Mouse (Mus musculus) midbrain, embryonic 11.5 days (tissue): ENCODE measurements around the gene Pnliprp2. TPM values are rescaled to one million over a fixed set of nuclear protein-coding genes. Genes with fewer than 3 reads are reported as not detected.

ENCODE experiments used
- ATAC-seq: fragments of 200-750 bp; cut with Nextera tagmentation; 2 replicates; pipeline ENCODE4 v1.8.0; 2017; ENCODE audit warnings: moderate TSS enrichment, moderate library complexity; ENCODE audit not compliant: low FRiP score
- DNase-seq: peaks from one replicate; pipeline ENCODE4 v3.0.0; 2015; ENCODE audit warnings: low spot score; ENCODE audit errors: missing footprints
- H3K27ac ChIP-seq: fragments of 300-500 bp; sonication (generic); 2 replicates; pipeline ENCODE4 v1.5.1; 2014; ENCODE audit warnings: low read depth, low read length
- H3K27me3 ChIP-seq: fragments of 300-500 bp; sonication (generic); 2 replicates; pipeline ENCODE4 v1.6.1; 2014; ENCODE audit warnings: mild to moderate bottlenecking, low read length, moderate library complexity, mixed read lengths; ENCODE audit not compliant: control insufficient read depth, insufficient read depth
- H3K36me3 ChIP-seq: fragments of 300-500 bp; sonication (generic); 2 replicates; pipeline ENCODE4 v1.6.1; 2014; ENCODE audit warnings: mild to moderate bottlenecking, low read length, moderate library complexity, mixed read lengths; ENCODE audit not compliant: control insufficient read depth, insufficient read depth
- H3K4me1 ChIP-seq: fragments of 300-500 bp; sonication (generic); 2 replicates; pipeline ENCODE4 v1.6.1; 2014; ENCODE audit warnings: low read length; ENCODE audit not compliant: control insufficient read depth, insufficient read depth
- H3K4me2 ChIP-seq: fragments of 300-500 bp; sonication (generic); 2 replicates; pipeline ENCODE4 v1.6.1; 2014; ENCODE audit warnings: mild to moderate bottlenecking, moderate library complexity
- H3K4me3 ChIP-seq: fragments of 300-500 bp; sonication (generic); 2 replicates; pipeline ENCODE4 v1.5.1; 2014; ENCODE audit warnings: low read depth, low read length
- H3K9ac ChIP-seq: fragments of 300-500 bp; sonication (generic); 2 replicates; pipeline ENCODE4 v1.6.1; 2014; ENCODE audit warnings: low read length
- H3K9me3 ChIP-seq: fragments of 300-500 bp; sonication (generic); 2 replicates; pipeline ENCODE4 v1.6.1; 2016; ENCODE audit warnings: low read length; ENCODE audit not compliant: control insufficient read depth
- WGBS: fragments of 180-500 bp; shearing (Covaris S2); extraction: QIAGEN DNeasy Blood & Tissue Kit; methylation state at CpG from one replicate; pipeline ENCODE4 v1.1.7; 2014; 5-methylcytosine and 5-hydroxymethylcytosine counted together
- polyA plus RNA-seq: library from polyadenylated mRNA; unstranded; fragments of >200 nt; fragmentation: Nextera tagmentation; extraction: Ambion mirVana; gene quantifications from 2 replicates; pipeline ENCODE4 v1.2.1, GENCODE M21; 2014

Gene Pnliprp2
- polyA plus RNA-seq, 1 experiment from 2014 or later, result not detected

GRCm38 (mm10) chr19:58810536-58810935, 51.0 kb downstream of the Pnliprp2 start:
- Histone ChIP-seq H3K36me3 (no peaks in the 10 kb centered on the region), H3K4me1 (no peaks in the 10 kb centered on the region; the same call in 1 of the 2 replicates), H3K27ac (no peak overlapping the region), H3K4me3 (no peak overlapping the region), H3K9me3 (no peaks in the 10 kb centered on the region), H3K4me2 (no peak overlapping the region), H3K9ac (no peak overlapping the region), H3K27me3 (no peaks in the 10 kb centered on the region)
- 71% methylated on average over 5 of the region's 5 CpGs for WGBS
- DNase-seq, result no peak
- no peak for ATAC-seq

- Histone ChIP-seq H3K4me3 (no peak overlapping the region), H3K9ac (no peak overlapping the region), H3K27me3 (no peaks in the 10 kb centered on the region), H3K4me1 (no peaks in the 10 kb centered on the region), H3K27ac (no peak overlapping the region), H3K9me3 (no peaks in the 10 kb centered on the region), H3K36me3 (no peaks in the 10 kb centered on the region), H3K4me2 (no peak overlapping the region)
- DNase-seq, result no peak
- no peak for ATAC-seq
- 88% methylated on average over 13 of the region's 13 CpGs for WGBS
These were observed 55.8 kb downstream of the Pnliprp2 start for GRCm38 (mm10) chr19:58815179-58815922.

- no peak overlapping the region for H3K27ac ChIP-seq
- 85% methylated on average over 17 of the region's 17 CpGs for WGBS
- no peaks in the 10 kb centered on the region for H3K27me3 ChIP-seq
- no peaks in the 10 kb centered on the region for H3K9me3 ChIP-seq
- no peaks in the 10 kb centered on the region for H3K4me1 ChIP-seq
- DNase-seq, result no peak
- H3K36me3 ChIP-seq, result no peaks in the 10 kb centered on the region
- no peak for ATAC-seq
- no peak overlapping the region for H3K4me2 ChIP-seq
- no peak overlapping the region for H3K4me3 ChIP-seq
- H3K9ac ChIP-seq, result no peak overlapping the region
These were observed 57.0 kb downstream of the Pnliprp2 start for GRCm38 (mm10) chr19:58816453-58817041.

GRCm38 (mm10) chr19:58817398-58817797, 57.9 kb downstream of the Pnliprp2 start:
- DNase-seq, result no peak
- H3K9ac ChIP-seq, result no peak overlapping the region
- H3K9me3 ChIP-seq, result no peaks in the 10 kb centered on the region
- H3K4me1 ChIP-seq, result no peaks in the 10 kb centered on the region
- no peak overlapping the region for H3K27ac ChIP-seq
- no peak for ATAC-seq
- H3K27me3 ChIP-seq, result no peaks in the 10 kb centered on the region
- WGBS, result 88% methylated on average over 11 of the region's 11 CpGs
- H3K36me3 ChIP-seq, result no peaks in the 10 kb centered on the region
- no peak overlapping the region for H3K4me2 ChIP-seq
- no peak overlapping the region for H3K4me3 ChIP-seq

- Histone ChIP-seq H3K4me1 (no peaks in the 10 kb centered on the region), H3K36me3 (no peaks in the 10 kb centered on the region), H3K9ac (no peak overlapping the region), H3K4me2 (no peak overlapping the region), H3K9me3 (no peaks in the 10 kb centered on the region), H3K4me3 (no peak overlapping the region), H3K27ac (no peak overlapping the region), H3K27me3 (no peaks in the 10 kb centered on the region)
- WGBS, result 83% methylated on average over 14 of the region's 14 CpGs
- no peak for DNase-seq
- no peak for ATAC-seq
These were observed 59.3 kb downstream of the Pnliprp2 start for GRCm38 (mm10) chr19:58818571-58819415.

GRCm38 (mm10) chr19:58822454-58823200, 63.1 kb downstream of the Pnliprp2 start:
- H3K36me3 ChIP-seq, result no peaks in the 10 kb centered on the region
- 89% methylated on average over 20 of the region's 20 CpGs for WGBS
- H3K9me3 ChIP-seq, result no peaks in the 10 kb centered on the region
- H3K4me3 ChIP-seq, result no peak overlapping the region
- H3K4me1 ChIP-seq, result no peaks in the 10 kb centered on the region
- no peak overlapping the region for H3K27ac ChIP-seq
- H3K4me2 ChIP-seq, result no peak overlapping the region
- DNase-seq (peak; percentile 54), ATAC-seq (no peak)
- H3K9ac ChIP-seq, result no peak overlapping the region
- H3K27me3 ChIP-seq, result no peaks in the 10 kb centered on the region

- no peak for ATAC-seq
- Histone ChIP-seq H3K36me3 (no peaks in the 10 kb centered on the region), H3K27me3 (no peaks in the 10 kb centered on the region), H3K4me1 (no peaks in the 10 kb centered on the region), H3K27ac (no peak overlapping the region), H3K4me2 (no peak overlapping the region), H3K9me3 (no peaks in the 10 kb centered on the region), H3K9ac (no peak overlapping the region), H3K4me3 (no peak overlapping the region)
- no peak for DNase-seq
- WGBS, result 92% methylated on average over 3 of the region's 3 CpGs
These were observed 63.8 kb downstream of the Pnliprp2 start for GRCm38 (mm10) chr19:58823301-58823700.

- no peaks in the 10 kb centered on the region for H3K36me3 ChIP-seq
- DNase-seq (no peak), ATAC-seq (no peak)
- 75% methylated on average over 1 of the region's 1 CpGs for WGBS
- H3K9me3 ChIP-seq, result no peaks in the 10 kb centered on the region
- H3K4me3 ChIP-seq, result no peak overlapping the region
- H3K9ac ChIP-seq, result no peak overlapping the region
- H3K4me2 ChIP-seq, result no peak overlapping the region
- H3K4me1 ChIP-seq, result no peaks in the 10 kb centered on the region
- no peak overlapping the region for H3K27ac ChIP-seq
- no peaks in the 10 kb centered on the region for H3K27me3 ChIP-seq
These were observed 64.8 kb downstream of the Pnliprp2 start for GRCm38 (mm10) chr19:58824316-58824715.
